Mouse (Mus musculus): ENCODE results near the gene Dcaf4. TPM values are rescaled to one million over a fixed set of nuclear protein-coding genes. Genes with fewer than 3 reads are reported as not detected.

Dcaf4 gene
- total and polyA plus RNA-seq, 3 experiments, result 11.9 to 17.2 (median 13.6) TPM

DNA sequence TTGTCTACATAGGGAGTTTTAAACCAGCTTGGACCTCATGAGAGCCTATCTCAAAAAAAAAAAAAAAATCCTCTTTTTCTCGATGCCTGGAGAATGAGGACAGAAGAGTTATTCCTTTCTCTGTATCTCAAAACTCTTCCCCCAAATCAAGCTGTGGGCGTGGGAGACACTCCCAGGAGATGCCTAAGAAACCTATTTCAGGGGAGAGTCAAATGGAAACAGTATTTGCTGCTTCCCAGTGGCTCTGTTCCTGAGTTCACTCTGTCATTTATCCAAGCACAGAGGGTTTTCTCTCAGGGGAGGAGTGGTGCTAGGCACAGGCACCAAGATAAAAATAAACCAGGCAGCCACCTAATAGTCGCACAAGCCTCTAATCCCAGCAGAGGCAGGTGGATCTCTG, 27.5 kb upstream of the Dcaf4 start:
- Histone ChIP-seq H3K27ac (no peak overlapping the region), H3K9ac (ENCODE audit: low read depth, low read length) (no peak overlapping the region), H3K27me3 (ENCODE audit: control insufficient read depth, insufficient read depth, low read length) (no peaks in the 10 kb centered on the region), H3K4me3 (no peak overlapping the region), H3K36me3 (ENCODE audit: control insufficient read depth, insufficient read depth, low read length) (no peaks in the 10 kb centered on the region), H3K79me2 (replicated peaks; ENCODE audit: control insufficient read depth, insufficient read depth, low read length) (no peaks in the 10 kb centered on the region), H3K4me1 (ENCODE audit: control insufficient read depth, insufficient read depth, low read length) (no peaks in the 10 kb centered on the region)
- no peak for TF ChIP-seq POLR2A (IDR thresholded peaks at IDR 0.05; ENCODE audit: insufficient read depth, low read depth, low read length)
- no peak for TF ChIP-seq CTCF (IDR thresholded peaks at IDR 0.05)
- TF ChIP-seq EP300 (IDR thresholded peaks at IDR 0.05; ENCODE audit: insufficient read depth, low read depth, low read length), result no peak
- 55% methylated on average over 3 of the region's 3 CpGs for WGBS
- intact Hi-C loops (cut with DNase I), result no loop called here
- DNase-seq, result no peak

DNA sequence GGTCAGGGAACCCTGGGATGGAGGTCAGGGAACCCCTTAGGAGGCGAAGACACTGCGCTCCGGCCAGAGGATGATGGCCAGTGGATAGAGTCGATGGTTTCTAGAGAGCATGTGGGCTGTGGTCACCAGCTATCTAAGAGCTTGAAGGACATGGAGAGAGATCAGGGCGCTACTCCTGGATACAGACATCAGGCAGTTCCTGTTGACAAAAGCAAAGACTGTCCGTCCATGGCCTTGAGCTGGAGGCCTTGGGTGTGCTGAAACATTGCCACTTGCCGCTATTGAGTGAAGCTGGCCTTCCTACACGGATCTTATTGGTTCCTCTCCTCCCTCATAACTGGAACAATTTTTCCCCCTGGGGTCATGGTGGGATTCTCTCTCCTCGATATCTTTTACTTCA, 26.1 kb upstream of the Dcaf4 start:
- no peaks in the 10 kb centered on the region for H3K79me2 ChIP-seq (replicated peaks; ENCODE audit: control insufficient read depth, insufficient read depth, low read length)
- intact Hi-C loops (cut with DNase I), result no loop called here

DNA sequence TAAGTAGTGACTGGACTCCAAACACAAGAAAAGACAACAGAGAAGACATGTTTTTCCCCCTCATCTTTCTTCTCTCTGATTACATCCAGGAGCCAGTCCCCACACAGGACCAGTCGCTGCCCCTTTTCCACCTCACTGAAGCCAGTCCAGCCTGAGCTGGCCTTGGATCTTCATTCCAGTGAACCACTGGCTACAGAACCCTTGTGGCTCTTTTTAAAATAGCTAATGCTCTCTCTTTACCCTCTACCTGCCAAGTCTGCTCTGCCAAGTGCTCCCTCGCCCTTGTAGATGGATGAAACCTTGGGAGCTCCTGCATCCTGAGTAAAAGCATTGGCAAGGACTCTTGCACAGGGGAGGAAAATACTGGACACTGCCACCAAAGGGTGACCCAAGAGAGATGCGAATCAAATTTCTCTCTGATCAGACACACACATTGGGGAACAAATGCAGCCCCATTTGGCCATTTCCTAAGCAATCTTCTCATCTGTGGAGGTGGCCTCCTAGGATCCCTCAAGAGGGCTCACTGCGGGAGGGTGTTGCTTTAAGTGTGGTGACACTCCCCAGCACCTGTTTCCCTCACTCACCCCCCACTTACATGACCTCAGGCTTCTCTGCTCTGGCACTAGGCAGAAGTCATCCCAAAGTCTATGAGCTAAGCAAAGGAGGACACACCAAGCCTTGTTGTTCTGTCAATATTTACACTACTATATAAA, 24.9 kb upstream of the Dcaf4 start:
- intact Hi-C loops (cut with DNase I), result no loop called here
- no peak overlapping the region for H3K9ac ChIP-seq (ENCODE audit: low read depth, low read length)
- H3K36me3 ChIP-seq (ENCODE audit: control insufficient read depth, insufficient read depth, low read length), result no peaks in the 10 kb centered on the region
- WGBS, result 55% methylated on average over 4 of the region's 4 CpGs
- no peak overlapping the region for H3K27ac ChIP-seq
- H3K27me3 ChIP-seq (ENCODE audit: control insufficient read depth, insufficient read depth, low read length), result no peaks in the 10 kb centered on the region
- peak in 1 of 2 experiments; percentile 14 for DNase-seq
- no peaks in the 10 kb centered on the region for H3K79me2 ChIP-seq (replicated peaks; ENCODE audit: control insufficient read depth, insufficient read depth, low read length)
- H3K4me1 ChIP-seq (ENCODE audit: control insufficient read depth, insufficient read depth, low read length), result no peaks in the 10 kb centered on the region
- TF ChIP-seq CTCF (IDR thresholded peaks at IDR 0.05) (0 out of 2 replicates have a peak, but pooled peaks have one; percentile 5), EP300 (IDR thresholded peaks at IDR 0.05; ENCODE audit: insufficient read depth, low read depth, low read length) (no peak), POLR2A (IDR thresholded peaks at IDR 0.05; ENCODE audit: insufficient read depth, low read depth, low read length) (no peak)
- no peak overlapping the region for H3K4me3 ChIP-seq

More for the DNA sequence above, 26.1 kb upstream of the Dcaf4 start:
- TF ChIP-seq CTCF (IDR thresholded peaks at IDR 0.05) (no peak), EP300 (IDR thresholded peaks at IDR 0.05; ENCODE audit: insufficient read depth, low read depth, low read length) (no peak), POLR2A (IDR thresholded peaks at IDR 0.05; ENCODE audit: insufficient read depth, low read depth, low read length) (no peak)
- no peak for DNase-seq
- no peaks in the 10 kb centered on the region for H3K4me1 ChIP-seq (ENCODE audit: control insufficient read depth, insufficient read depth, low read length)
- WGBS, result 78% methylated on average over 9 of the region's 9 CpGs
- no peaks in the 10 kb centered on the region for H3K27me3 ChIP-seq (ENCODE audit: control insufficient read depth, insufficient read depth, low read length)
- no peak overlapping the region for H3K9ac ChIP-seq (ENCODE audit: low read depth, low read length)
- H3K27ac ChIP-seq, result no peak overlapping the region
- no peak overlapping the region for H3K4me3 ChIP-seq
- no peaks in the 10 kb centered on the region for H3K36me3 ChIP-seq (ENCODE audit: control insufficient read depth, insufficient read depth, low read length)

DNA sequence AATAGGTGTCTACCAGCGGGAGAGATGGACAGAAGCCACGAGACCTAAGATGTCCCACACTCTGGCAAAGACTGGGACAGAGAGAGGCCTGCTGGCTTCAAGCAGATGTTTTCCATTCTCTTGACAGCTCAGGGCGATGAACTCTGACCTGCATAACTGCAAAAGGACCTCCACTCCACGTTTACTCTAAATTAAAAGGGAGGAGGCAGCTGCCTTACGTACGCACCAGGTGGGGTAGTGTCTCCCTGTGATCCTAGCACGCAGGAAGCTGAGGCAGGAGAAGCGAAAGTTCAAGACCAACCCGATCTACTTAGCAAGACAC, 24.3 kb upstream of the Dcaf4 start:
- no peak overlapping the region for H3K27ac ChIP-seq
- 61% methylated on average over 9 of the region's 9 CpGs for WGBS
- H3K4me3 ChIP-seq, result no peak overlapping the region
- H3K36me3 ChIP-seq (ENCODE audit: control insufficient read depth, insufficient read depth, low read length), result no peaks in the 10 kb centered on the region
- intact Hi-C loops (cut with DNase I), result no loop called here
- H3K9ac ChIP-seq (ENCODE audit: low read depth, low read length), result no peak overlapping the region
- H3K27me3 ChIP-seq (ENCODE audit: control insufficient read depth, insufficient read depth, low read length), result no peaks in the 10 kb centered on the region
- no peak for TF ChIP-seq POLR2A (IDR thresholded peaks at IDR 0.05; ENCODE audit: insufficient read depth, low read depth, low read length)
- TF ChIP-seq CTCF (IDR thresholded peaks at IDR 0.05), result no peak
- TF ChIP-seq EP300 (IDR thresholded peaks at IDR 0.05; ENCODE audit: insufficient read depth, low read depth, low read length), result no peak
- H3K79me2 ChIP-seq (replicated peaks; ENCODE audit: control insufficient read depth, insufficient read depth, low read length), result no peaks in the 10 kb centered on the region
- no peak for DNase-seq
- no peaks in the 10 kb centered on the region for H3K4me1 ChIP-seq (ENCODE audit: control insufficient read depth, insufficient read depth, low read length)

DNA sequence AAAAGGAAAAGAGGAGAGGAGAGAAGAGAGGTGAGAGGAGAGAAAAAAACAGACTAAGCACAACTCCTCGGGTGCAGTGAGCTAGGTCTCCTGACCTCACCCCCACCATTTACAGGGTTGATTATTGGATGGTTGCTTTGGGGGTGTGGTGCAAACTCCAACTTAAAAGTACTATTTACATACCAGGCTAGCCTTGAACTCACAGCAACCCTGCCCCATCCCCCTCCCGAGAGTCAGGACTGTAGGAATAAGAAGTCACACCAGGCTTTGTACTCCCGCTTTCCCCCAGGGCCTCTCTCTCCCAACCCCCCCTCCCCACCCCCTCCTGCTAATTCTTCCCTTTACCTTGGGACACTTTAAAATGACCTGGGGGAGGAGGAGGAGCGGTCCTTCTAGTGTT, 23.9 kb upstream of the Dcaf4 start:
- no peak overlapping the region for H3K4me3 ChIP-seq
- WGBS, result 83% methylated on average over 4 of the region's 4 CpGs
- intact Hi-C loops (cut with DNase I), result no loop called here

DNA sequence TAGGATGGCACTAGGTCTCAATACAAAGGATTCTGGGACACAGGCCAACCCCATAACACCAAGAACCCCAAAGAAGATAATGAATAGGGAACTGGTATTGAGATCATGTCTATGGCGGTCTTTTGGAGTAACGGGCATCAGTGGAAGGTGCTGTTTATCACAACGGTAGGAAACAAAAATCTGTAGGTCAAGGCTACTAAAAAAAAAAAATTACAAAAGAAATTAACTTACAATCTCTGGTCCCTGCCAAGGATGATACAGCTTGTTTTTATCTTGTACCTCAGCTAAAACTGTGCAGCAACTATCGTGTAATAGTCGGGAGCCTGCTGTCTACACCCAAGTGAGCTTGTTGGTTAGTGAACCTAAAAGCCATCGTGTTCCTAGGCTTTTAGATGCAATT, 23.5 kb upstream of the Dcaf4 start:
- 83% methylated on average over 6 of the region's 6 CpGs for WGBS
- no peak for TF ChIP-seq POLR2A (IDR thresholded peaks at IDR 0.05; ENCODE audit: insufficient read depth, low read depth, low read length)
- TF ChIP-seq CTCF (IDR thresholded peaks at IDR 0.05), result no peak
- TF ChIP-seq EP300 (IDR thresholded peaks at IDR 0.05; ENCODE audit: insufficient read depth, low read depth, low read length), result no peak
- DNase-seq, result no peak
- Histone ChIP-seq H3K36me3 (ENCODE audit: control insufficient read depth, insufficient read depth, low read length) (no peaks in the 10 kb centered on the region), H3K4me1 (ENCODE audit: control insufficient read depth, insufficient read depth, low read length) (no peaks in the 10 kb centered on the region), H3K9ac (ENCODE audit: low read depth, low read length) (no peak overlapping the region), H3K27ac (no peak overlapping the region), H3K79me2 (replicated peaks; ENCODE audit: control insufficient read depth, insufficient read depth, low read length) (no peaks in the 10 kb centered on the region), H3K27me3 (ENCODE audit: control insufficient read depth, insufficient read depth, low read length) (no peaks in the 10 kb centered on the region), H3K4me3 (no peak overlapping the region)
- intact Hi-C loops (cut with DNase I), result no loop called here

More for the DNA sequence above, 23.9 kb upstream of the Dcaf4 start:
- H3K27ac ChIP-seq, result no peak overlapping the region
- H3K27me3 ChIP-seq (ENCODE audit: control insufficient read depth, insufficient read depth, low read length), result no peaks in the 10 kb centered on the region
- no peaks in the 10 kb centered on the region for H3K4me1 ChIP-seq (ENCODE audit: control insufficient read depth, insufficient read depth, low read length)
- no peak overlapping the region for H3K9ac ChIP-seq (ENCODE audit: low read depth, low read length)
- no peaks in the 10 kb centered on the region for H3K79me2 ChIP-seq (replicated peaks; ENCODE audit: control insufficient read depth, insufficient read depth, low read length)
- no peak for TF ChIP-seq EP300 (IDR thresholded peaks at IDR 0.05; ENCODE audit: insufficient read depth, low read depth, low read length)
- no peak for TF ChIP-seq POLR2A (IDR thresholded peaks at IDR 0.05; ENCODE audit: insufficient read depth, low read depth, low read length)
- TF ChIP-seq CTCF (IDR thresholded peaks at IDR 0.05), result no peak
- no peak for DNase-seq
- no peaks in the 10 kb centered on the region for H3K36me3 ChIP-seq (ENCODE audit: control insufficient read depth, insufficient read depth, low read length)

Measured in heart, adult 2 months (tissue).